Mouse (Mus musculus): Measurements from ENCODE around the gene Msi2.

The Msi2 gene

GRCm38 (mm10) chr11:88676597-88676996 is 41.7 kb downstream of the Msi2 start:
- DNase-seq (ENCODE audit: low read depth, low spot score), result no peak

- DNase-seq (ENCODE audit: low read depth, low spot score), result no peak
Observed at GRCm38 (mm10) chr11:88675526-88676353, 42.6 kb downstream of the Msi2 start.

- no peak for DNase-seq (ENCODE audit: low read depth, low spot score)
Observed at GRCm38 (mm10) chr11:88674075-88674474, 44.2 kb downstream of the Msi2 start.

DNA sequence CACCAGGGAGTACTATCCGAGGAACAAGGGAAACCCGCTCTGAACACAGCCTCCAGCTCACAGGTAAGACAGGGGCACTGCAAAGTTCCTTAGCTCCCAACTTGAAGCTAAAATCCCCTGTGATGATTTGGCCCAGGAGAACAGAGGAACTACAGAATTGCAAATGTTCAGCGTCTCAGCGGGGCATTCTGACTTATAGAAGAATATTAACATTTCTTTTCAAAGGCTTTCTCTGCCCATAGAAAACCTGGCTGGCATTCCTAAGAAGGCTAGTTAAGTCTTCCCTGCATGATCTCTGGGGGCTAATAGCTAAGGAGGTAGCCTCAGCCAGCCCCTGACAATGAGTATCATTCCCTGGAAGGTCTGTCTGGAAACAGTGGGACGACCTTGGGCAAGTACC is 47.4 kb downstream of the Msi2 start:
- DNase-seq (ENCODE audit: low read depth, low spot score), result no peak

DNA sequence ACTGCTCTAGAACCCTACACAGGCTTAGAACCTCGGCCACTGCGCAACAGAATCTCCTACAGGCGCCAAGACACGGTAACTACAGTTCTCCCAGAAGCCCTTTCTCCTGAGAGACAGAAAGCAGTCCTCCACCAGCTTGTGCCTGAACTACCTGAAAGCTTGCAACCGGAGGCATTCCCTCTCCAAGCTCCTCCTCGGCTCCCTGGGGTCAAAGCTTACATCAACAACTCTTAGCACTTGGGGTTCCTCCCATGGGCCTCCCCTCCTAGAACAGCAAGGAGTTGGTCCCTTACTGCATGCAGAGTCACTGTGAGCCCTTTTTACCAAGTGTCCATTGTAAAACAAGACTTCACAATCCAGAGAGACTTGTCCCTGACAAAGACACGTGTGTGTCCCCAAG is 49.2 kb downstream of the Msi2 start:
- no peak for DNase-seq (ENCODE audit: low read depth, low spot score)

- DNase-seq (ENCODE audit: low read depth, low spot score), result no peak
Observed at GRCm38 (mm10) chr11:88668345-88668744, 50.0 kb downstream of the Msi2 start.

DNA sequence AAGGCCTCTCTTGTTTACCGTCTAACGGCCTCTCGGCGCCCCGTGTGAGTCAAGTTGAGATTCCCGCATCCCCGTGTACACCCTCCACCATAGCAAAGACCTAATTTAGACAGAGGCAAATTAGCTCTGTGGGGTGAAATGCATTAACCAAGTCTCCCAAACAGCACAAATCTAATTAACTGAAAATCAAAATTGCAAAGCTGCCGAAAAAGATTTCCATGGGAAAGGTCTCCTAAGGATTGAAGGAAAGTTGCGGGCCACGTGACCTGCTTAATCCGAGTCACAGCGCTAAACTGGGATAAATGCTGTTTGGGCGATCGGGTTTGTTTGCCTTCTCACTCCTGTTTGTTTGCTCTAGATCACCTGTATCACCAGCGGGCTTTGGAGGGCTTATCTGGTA is 52.5 kb downstream of the Msi2 start:
- DNase-seq (ENCODE audit: low read depth, low spot score), result no peak

DNA sequence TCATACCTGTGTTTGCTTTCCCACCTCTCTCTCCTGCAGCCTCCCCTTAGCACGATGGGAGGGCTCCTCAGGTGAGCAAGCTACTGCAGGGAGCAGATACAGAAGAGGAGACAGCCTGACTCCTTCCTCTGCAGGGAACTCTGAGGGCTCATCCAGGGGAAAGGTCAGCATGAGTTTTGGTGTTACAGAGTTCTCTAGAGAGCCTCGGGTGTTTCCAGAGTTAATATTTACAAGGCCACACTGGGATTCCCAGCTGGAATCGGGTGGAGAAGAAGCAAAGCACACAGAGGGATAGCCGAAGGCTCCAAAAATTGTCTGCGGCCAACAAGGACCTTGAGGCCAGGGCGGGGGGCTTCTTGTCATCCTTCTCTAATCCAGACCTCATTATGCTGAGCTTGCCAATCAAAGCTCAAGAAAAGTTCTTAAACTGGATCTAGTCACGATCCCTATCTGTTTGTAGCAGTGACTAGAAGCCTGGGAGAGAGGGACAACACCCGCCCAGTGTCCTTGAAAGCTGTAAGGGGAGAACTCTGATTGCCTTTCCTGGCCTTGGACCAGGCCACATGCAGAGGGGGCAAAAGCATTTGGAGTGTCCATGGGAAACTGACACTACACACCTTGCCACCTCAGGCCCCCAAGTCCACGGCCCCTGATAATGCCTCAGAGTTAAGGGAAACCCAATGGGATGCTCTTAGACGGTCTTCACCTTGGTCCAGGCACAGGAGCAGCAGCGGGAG is 56.7 kb downstream of the Msi2 start:
- no peak for DNase-seq (ENCODE audit: low read depth, low spot score)

- DNase-seq (ENCODE audit: low read depth, low spot score), result no peak
Observed at GRCm38 (mm10) chr11:88660404-88660803, 57.9 kb downstream of the Msi2 start.

- no peak for DNase-seq (ENCODE audit: low read depth, low spot score)
Observed at GRCm38 (mm10) chr11:88658926-88659325, 59.4 kb downstream of the Msi2 start.

- DNase-seq (ENCODE audit: low read depth, low spot score), result no peak
Observed at GRCm38 (mm10) chr11:88655786-88656185, 62.5 kb downstream of the Msi2 start.

DNA sequence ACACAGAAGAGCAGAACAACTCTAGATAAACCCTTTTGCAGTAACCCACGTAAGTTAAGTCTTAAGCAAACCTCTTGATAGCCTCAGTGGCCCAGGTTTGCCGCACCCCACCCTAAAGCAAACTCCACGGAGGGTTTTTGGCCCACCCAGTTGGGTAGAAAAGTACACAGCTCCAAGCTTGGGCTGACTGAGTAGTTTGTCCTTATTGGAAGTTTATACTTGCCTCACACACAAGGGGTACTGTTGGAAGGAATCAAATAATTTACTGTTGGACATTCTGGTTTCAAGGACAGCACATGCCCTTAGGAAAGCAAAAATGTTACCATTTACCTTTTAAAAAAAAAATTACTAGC is 63.1 kb downstream of the Msi2 start:
- no peak for DNase-seq (ENCODE audit: low read depth, low spot score)

- DNase-seq (ENCODE audit: low read depth, low spot score), result no peak
Observed at GRCm38 (mm10) chr11:88654391-88655213, 63.7 kb downstream of the Msi2 start.

DNA sequence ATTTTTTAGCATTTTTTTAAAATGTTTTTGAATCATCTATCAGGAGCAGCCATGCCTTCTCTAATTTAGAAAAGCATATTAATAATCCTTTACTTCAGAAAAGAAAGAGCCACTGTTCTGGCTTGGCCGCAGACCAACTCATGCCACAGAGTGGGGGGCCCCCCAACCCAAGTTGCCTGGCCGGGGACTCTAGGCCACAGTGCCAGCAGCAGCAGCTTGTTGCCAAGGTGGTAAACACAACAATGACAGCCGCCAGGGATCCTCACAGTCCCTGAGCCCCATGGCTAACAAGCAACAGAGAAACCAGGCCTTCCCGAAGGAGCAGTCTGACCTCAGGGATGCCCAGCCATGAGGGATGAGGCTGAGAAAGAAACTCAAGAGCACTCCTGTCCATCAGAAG is 68.0 kb downstream of the Msi2 start:
- peak; percentile 26 for DNase-seq (ENCODE audit: low read depth, low spot score)

- DNase-seq (ENCODE audit: low read depth, low spot score), result no peak
Observed at GRCm38 (mm10) chr11:88649009-88649408, 69.3 kb downstream of the Msi2 start.

DNA sequence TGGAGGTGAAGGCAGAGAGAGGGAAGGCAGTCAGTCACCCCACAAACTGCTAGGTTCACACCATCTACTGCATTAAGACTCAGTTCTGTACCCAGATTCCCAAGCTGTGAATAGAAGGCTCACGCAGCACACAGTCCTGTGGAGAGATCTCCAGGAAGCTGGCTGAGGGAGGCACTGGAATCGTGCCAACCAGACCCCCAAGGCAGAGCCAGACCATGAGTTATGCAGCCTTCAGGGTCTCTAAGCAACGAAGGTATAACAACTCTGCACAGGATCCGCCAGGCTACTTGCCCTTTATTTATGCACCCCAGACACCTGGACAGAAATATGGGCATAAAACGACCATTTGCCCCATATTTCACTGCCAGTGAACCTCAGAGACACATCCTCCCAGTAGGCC is 69.9 kb downstream of the Msi2 start:
- DNase-seq (ENCODE audit: low read depth, low spot score), result no peak

DNA sequence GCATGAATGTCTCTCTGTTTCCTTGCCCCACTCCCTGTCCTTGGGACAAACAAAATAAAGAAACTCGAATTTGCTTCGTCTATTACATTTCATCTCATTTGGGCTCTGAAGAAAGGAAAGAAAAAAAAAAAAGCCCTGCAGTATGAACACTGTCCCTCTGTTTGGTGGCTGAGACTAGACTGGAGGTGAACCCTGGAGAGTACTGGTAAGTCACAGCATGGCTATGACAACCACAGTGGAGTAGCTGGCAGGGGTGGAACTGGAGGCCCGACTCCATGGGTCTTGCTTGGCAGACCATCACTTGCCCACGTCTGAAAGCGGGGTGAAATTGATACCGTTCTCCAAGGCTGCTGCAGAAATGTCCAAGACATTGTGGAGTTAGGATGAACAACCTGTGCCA is 71.8 kb downstream of the Msi2 start:
- DNase-seq (ENCODE audit: low read depth, low spot score), result no peak

- no peak for DNase-seq (ENCODE audit: low read depth, low spot score)
Observed at GRCm38 (mm10) chr11:88645821-88646220, 72.5 kb downstream of the Msi2 start.

DNA sequence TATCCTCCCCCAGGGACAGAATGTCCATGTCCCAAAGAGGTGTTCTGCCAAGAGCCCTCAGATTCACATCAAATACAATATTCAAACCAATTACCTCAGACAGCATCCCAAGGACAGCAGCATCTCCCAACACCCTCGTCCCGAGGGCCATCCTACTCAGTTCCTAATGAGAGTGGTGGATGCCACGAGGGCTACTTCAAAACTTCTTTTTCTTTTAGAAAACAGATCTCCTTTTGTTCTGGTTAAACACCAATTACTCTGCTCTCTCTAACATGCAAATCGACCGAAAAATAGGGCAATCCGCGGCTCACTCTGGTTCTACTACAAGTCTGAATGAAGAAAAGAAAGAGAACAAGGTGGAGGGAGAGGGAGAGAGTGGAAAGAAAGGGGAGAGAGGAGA is 73.6 kb downstream of the Msi2 start:
- no peak for DNase-seq (ENCODE audit: low read depth, low spot score)

- no peak for DNase-seq (ENCODE audit: low read depth, low spot score)
Observed at GRCm38 (mm10) chr11:88639862-88640261, 78.5 kb downstream of the Msi2 start.

GRCm38 (mm10) chr11:88638936-88639542 is 79.3 kb downstream of the Msi2 start:
- no peak for DNase-seq (ENCODE audit: low read depth, low spot score)

DNA sequence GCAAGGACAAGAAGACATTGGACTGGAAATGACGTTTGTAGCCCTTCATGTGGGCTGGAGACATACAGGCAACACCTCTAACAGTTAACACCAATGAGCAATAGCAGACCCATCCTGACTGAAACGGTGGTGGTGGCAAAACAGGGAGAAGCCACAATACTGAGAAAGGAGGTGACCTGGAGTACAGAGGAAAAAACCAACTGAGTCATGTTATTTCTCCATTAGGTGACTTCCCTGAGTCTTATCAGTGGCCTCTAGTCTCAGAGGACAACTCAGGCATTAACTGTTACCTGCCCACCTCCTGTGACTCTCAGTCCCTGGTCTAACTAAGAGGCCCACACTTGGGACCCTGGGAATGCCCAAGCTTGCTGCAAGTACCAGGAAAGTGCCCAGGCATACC is 80.1 kb downstream of the Msi2 start:
- no peak for DNase-seq (ENCODE audit: low read depth, low spot score)

All from brain, embryonic 18.5 days (tissue).